Mouse (Mus musculus): ENCODE results near the gene Rbmx.

The Rbmx gene

DNA sequence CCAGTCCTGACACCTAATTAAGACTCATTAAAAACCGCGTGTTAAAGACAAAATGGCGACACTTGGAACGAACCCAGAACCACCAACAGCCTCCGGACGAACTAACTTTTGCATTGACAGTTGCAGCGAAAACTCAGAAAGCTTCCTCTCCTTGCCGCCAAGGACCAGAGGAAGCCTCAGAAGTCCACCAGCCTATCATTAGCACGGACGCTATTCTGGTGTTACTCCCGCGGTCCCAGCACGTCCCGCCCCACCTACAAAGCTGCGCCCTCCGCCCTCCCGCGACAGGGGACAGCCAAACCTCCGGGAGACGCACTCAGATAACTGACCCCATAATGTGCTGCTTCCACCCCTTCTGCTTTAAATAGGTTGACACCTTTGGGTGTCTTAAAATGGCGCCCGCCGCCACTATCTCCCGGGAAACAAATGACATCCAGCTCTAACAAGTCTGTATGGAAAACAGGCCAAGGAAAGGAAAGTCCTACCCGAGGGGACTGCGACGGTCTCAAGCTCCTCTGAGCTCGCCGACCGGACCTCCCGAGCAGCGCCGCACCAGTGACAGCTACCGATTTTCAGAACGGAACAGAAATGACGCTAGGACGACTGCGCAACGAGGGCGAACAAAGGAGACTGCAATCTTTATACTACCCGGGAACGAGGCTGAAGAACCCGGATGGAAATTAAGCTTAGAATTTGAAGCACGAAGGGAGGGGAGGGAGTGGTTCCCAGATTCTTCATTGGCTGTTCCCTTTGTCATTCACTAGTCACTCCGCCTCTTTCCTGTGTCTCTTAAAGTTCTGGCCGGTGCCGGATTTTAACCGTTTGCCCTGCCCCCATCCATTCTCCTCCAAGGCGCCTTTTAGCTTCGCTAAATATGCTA, at the start of gene Rbmx:
TSS of gene Rbmx (minus strand) at position 670 of the 880 bp plus-strand sequence.
- peak; percentile 76 to 81 for DNase-seq (ENCODE audit: low spot score in 2 of 2)

DNA sequence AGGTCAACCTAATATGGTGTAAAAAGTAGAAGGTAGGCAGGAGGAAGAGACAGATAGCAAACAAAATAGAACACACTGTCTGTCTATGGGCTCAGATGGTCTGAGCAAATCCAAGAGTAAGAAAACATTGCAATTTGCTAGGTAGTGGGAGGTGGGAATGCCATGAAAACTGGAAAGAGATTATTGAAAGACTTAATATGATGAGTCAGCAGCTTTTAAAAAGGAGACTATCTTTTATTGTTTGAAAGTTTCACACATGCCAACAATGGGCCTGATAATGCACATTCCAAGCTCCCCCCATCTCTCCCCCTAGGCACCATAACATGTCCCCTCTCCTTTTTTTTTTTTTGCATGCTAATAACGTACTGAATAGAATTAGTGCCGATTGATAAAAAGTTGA, 41.1 kb upstream of the Rbmx start:
- DNase-seq (ENCODE audit: low spot score in 2 of 2): no peak

DNA sequence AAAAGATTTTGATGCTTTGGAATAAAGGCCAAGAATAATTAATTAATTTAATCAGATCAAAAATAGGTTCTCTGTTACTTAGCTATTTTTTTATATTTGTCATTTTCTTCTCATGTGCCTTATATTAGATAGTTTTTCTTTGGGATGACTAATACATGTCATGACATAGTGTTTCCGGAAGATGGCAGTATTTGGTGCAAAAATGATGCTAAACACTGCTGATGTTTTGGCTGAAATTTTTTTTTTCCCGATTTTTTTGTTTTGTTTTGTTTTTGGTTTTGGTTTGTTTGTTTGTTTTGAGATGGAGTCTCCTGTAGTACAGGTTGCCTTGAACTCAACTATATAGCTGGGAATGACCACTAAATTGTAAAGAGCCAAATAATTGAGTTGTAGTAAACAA, 38.8 kb upstream of the Rbmx start:
- DNase-seq (ENCODE audit: low spot score in 2 of 2): no peak

DNA sequence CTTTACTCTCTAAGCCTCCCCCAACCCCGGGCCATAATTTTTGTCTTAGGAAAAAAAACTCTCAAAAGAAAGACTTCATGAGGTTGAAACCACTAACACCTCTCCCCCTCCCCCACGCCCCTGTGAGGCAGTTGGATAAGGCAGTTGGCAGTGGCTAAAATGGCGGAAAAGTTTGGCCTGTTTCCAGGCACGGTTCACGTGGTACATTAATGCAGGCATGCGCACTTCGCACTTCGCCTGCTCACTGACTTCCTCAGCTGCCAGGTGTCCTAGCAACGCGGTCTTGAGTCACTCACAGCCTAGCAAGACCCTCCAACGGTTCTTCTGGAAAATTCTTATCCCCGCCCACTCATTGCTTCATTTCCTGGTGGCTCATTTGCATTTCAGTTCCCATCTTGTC, 15.9 kb upstream of the Rbmx start, which contains the start of gene Gm364:
TSS of gene Gm364 (plus strand) at position 386 of the 400 bp plus-strand sequence.
- DNase-seq (ENCODE audit: low spot score in 2 of 2): no peak

DNA sequence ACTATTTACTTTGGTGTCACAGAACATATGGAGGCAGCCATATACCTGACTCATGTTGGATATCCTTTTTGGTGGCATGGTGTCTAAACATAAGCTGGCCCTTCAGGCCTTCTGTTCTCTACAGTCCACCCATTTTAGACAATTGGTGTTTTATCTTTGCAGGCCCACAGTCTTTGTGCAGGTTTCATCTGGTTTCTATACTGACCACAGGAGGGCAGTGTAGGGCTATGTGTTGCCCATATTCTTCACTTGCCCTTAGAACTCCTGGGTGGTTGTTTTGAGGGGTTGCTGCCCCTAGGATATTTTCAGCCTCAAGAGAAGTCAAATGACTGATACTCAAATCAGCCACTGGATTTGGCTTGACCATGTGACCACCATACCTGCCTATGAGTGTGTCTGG, 10.8 kb upstream of the Rbmx start:
- no peak for DNase-seq (ENCODE audit: low spot score in 2 of 2)

DNA sequence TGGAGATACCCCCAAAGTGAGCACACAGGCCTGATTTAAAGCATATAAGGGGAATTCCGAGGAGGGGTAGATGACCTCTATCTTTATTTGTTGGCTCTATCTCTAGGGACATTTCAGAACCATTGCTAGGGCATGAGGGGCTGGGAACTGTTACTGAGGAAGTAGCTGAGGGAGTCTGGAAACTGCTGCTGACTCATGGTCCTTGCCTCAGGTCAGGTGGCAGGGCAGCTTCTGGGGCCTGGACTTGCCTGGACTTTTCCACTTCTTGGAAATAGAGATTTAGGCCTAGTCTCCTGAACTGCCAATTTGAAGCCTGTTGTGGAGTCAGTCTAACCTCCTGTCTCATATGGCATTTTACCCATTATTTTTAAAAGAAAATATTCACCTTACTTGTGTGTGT, 8.6 kb upstream of the Rbmx start:
- DNase-seq (ENCODE audit: low spot score in 2 of 2): no peak

DNA sequence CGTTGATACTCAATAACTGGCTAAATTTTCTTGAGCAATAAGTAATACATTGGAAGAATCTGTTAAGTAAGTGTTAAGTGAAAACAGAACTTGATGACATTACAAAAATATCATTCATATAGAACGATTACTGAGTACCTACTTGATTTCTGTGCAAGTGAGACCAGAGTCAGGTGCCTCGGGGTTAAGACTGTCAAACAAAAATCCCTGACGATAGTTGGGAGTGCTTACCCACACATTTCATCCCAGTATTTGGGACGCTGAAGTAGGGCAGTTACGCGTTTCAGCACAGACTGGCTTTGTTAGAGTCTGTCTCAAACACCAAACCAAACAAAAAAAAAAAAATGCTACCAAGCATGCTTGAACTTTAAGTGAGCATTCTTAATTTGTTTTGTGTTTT, 576 bp upstream of the Rbmx start:
- DNase-seq (ENCODE audit: low spot score in 2 of 2): no peak

DNA sequence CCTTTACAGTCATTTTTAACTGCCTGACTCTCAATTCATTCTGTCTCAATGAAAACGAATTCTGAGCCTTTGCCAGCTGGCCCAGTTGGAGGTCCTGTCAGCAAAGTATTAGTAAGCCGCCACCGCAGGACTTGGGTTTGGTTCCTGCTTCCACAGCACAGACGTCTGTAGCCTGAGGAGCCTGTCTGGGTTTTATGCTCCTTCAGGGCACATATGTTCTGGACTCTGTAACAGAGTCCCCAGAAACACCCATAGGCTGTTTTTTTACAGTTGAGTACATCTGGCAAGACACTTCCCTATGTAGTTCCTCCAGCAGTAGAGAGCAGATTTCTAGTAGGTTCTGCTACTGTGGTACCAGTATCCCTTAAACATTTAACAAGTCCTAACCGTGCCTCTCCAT, 11.9 kb downstream of the Rbmx start:
- DNase-seq (ENCODE audit: low spot score in 2 of 2): no peak

DNA sequence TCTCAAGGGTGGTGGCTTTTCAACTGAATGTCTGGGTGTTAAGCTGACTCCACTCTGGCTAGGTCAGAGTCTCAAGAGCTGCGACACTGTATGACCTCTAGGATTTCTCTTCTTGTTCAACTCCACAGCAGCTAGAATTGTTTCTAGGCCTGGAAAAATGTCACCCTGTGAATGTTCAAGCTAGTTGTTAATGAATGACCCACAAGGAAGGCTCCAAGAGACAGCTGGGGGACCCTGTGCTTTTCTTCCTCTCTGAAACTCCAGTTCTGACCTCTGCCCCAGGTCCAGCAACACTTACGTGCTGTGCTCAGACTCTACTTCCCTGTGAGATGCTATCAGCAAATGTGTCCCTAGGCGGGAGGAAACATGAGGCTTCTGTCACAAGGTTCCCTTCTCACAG, 14.3 kb downstream of the Rbmx start:
- DNase-seq (ENCODE audit: low spot score in 2 of 2): no peak

DNA sequence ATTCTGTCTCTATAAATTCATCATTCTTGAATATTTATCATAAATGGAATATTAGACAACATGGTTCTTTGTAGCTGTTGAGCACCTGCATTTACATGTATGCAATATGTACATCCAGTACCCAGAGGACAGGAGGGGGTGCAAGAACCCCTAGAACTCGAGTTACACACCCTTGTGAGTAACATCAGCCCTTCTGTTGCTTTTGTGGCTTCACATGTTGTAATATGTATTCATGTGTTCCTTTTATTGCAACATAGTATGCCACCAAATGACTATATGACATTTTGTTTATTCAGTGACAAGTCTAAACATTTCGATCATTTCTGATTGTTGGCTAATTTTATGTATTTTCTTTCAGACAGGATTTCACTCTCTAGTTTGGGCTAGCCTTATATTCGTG, 15.7 kb downstream of the Rbmx start:
- DNase-seq (ENCODE audit: low spot score in 2 of 2): no peak

DNA sequence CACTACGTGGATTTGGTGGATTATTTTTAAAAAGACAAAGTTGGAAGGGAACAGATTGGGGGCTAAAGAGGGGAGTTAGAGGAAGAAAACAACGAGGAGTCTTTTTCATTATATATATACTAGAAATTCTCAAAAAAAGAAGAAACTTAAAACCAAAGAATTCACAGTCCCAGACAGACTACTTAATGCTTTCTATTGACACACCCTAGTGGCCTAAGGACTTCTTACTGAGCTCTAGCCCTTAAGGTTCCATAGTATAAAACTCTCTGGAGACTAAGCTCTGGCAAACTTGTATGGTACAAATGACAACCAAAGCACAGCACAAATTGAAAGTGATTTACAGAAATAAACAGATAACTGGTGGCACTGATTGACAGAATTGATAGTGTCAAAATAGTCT, 18.8 kb downstream of the Rbmx start:
- no peak for DNase-seq (ENCODE audit: low spot score in 2 of 2)

DNA sequence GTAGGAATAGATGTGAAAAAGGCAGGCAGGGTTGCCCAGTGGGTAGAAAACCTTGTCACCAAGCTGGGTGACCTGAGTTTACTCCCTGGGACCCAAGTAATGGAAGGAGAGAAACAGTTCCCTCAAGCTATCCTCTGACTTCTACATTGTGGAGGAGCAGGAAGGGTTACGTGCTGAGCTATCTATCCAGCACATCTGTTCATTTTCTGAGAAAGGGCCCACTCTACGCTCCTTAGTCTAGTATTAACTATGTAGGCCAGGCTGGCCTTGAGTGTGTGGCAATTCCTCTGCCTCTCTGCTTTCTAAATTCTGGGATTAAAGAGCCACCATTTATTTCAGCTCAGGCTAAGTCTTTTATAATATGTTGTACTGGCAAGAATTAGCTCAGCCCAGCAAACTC, 19.3 kb downstream of the Rbmx start:
- no peak for DNase-seq (ENCODE audit: low spot score in 2 of 2)

DNA sequence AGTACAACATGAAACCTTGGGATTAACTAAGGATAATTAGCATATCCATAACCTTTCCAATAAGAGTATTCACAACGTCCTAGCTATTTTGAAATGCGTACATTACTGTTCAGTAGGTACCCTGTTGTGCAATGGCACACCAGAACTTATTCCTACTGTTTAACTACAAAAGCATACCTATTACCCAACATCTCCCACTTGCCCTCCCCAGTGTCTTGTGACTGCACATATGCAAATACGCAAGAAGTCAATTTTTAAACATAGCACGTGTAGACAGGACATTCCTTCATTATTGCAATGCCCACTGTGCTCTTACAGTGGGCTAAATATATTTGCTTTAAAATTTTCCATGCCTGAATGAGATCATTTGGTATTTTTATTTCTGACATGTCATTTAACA, 19.9 kb downstream of the Rbmx start:
- DNase-seq (ENCODE audit: low spot score in 2 of 2): no peak

DNA sequence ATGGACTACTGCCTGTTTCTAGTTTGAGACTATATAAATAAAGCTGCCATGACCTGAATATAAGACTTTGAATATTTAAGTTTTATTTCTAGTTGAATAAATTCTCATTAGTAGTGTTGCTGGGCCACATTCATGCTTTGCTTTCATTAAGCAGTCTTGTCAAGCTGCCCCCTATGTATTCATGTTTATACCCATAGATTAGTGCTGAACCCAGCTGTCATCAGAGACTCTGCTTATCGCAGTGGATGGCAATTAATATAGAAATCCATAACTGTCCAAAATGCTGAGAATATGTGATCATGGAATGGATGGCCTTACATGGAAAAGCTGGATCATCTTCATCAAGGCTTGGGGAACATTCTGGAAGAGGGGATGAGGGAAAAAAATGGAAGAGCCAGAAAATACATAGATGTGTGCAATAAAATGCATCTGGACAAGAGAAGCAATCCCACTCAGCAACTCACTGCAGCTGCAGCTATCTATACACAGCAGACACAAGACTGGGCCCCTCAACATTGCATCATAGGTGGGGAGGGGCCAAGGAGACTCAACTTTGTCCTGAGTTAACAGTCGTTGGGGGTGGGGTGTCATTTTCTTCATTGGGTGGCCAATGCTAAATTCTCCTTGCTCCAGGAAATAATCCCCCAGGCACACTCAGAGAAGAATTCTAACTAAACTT, 27.8 kb downstream of the Rbmx start:
- DNase-seq (ENCODE audit: low spot score in 2 of 2): peak in 1 of 2 experiments; percentile 39

DNA sequence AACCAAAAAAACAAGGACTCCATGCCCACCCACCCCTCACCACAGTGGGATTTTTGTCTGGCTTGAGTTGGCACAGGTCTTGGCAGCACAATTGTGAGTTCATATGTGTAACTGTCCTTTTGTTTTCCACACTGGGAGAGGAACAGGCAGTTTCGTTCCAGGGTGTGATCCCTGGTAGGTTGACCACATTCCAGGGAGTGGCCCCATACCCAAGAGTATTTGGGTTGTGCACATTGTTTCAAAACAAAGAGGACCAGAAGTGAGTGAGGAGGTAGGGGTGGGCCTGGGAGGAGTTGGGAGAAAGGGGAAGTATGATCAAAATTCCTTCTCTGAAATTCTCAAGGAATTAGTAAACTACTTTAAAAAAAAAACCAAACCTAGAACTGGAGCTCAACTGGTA, 33.5 kb downstream of the Rbmx start:
- no peak for DNase-seq (ENCODE audit: low spot score in 2 of 2)

DNA sequence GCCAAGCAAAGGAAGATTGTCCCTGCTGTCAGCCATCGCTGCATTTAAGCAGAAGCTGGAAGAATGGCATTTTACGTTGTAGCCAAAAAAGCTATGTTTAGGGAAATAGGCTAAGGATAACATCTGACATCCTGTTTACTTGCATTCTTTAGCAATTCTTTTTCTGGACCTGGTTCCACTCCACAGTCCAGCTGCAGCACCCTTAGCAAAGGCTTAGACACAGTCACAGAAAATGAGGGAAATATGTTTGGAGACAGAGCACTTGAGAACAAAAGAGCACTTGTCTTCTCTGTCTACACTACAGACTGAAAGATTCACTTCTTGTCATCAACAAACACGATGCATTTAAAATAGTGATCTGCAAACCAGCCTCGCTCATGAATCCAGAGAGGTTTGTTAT, 53.6 kb downstream of the Rbmx start:
- DNase-seq (ENCODE audit: low spot score in 2 of 2): no peak

DNA sequence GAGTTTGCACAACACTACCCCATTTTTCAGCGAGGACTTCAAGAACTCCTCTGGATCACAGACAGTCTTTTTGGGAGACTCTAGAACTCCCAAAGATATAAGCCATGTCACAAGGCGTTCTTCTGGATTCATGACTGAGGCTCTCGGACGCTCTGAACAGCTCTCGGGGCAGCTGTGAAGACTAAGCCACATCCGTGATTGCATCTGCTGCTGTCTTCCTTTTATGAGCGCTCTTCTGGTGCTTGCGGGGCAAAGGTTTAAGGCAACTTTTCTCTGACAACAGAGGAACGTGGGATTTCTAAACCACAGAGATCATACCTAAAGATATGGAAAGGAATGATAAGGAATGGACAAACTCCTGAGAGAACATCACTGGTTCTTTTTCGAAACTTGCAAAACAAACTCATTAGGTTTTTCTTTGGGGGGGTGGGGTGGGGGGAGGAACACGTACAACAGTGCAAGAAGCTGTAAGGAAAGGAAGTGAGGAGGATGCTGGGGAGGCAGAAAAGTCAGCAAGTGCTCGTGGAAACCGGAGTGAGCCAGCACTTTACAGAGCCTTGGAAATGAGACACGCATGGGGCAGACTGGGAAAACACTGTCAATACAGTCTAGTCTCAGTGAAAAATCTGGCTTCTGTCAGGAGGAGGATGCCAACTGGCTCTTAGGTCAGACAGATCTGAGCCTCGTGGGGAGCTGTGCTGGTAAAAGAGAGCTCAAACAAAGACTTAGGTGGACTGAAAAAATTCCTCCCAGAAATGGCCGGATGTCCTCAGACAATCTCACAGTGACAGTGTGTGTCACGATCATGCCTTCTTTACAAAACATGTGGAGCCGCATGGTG, 54.2 kb downstream of the Rbmx start, which contains the start of gene Arhgef6:
TSS of gene Arhgef6 (minus strand) at position 359 of the 841 bp plus-strand sequence.
- DNase-seq (ENCODE audit: low spot score in 2 of 2): no peak

DNA sequence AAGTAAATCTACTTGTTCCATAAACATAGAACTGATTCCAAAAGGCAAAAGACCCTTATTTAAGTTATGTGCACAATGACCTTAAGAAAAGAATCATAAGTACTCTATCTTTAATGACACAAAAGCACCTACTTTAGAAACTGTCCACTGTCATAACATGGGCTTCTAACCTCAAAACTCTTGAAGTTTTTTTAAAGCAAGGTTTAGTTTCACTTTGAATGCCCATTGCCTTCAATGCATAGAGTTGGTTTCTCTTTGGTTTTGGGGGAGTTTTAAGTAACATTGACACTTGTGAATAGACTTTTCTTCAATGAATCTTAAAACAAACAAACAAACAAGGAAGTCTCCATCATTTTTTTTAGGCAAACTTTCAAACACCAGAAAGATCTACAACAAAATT, 55.3 kb downstream of the Rbmx start:
- no peak for DNase-seq (ENCODE audit: low spot score in 2 of 2)

DNA sequence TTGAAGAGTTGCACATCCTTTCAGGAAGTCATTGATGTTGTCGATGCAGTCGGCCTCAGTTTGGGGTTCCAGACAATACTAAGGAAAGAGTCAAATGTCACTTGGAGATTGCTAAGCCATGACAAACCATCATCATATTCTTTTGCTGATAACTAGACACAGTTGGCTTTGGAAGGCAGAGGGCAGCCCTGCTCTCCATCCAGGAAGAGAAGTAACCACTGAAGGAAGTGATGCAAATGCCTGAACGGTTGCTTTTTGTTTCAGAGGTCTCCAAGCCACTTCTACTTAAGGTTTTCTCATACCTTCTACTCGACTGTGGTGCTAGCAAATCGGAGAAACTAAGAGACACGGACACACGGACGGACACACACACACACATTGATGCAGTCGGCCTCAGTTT, 55.9 kb downstream of the Rbmx start:
- DNase-seq (ENCODE audit: low spot score in 2 of 2): no peak

DNA sequence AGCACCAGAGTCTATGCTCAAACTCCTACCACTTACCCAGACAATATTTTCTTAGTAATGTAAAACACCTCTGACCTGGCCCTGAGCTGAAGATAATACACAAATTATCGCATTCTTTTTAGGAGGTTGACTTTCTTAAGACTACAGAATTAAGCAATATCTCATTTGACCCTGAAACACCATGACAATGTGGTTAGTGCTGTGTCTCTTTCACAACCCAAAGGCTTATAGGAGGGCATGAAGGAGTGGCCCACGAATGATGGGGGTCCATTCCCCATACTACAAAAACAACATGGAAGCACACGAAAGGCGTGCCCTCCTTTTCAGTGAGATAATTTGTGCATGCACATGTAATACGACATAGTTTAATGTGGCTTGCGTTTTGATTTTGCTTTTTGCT, 57.5 kb downstream of the Rbmx start:
- no peak for DNase-seq (ENCODE audit: low spot score in 2 of 2)
